Mouse (Mus musculus) pancreas, adult 10 weeks (tissue): ENCODE data around the gene Hltf. TPM values are rescaled to one million over a fixed set of nuclear protein-coding genes. Genes with fewer than 3 reads are reported as not detected.

Experiments
- polyA plus RNA-seq: library from polyadenylated mRNA; stranded (reverse); fragments of 350-450 nt; fragmentation: Illumina TruSeq; extraction: RNeasy Lipid Tissue Mini Kit (QIAGEN cat#74804); gene quantifications from one replicate; pipeline ENCODE4 v1.2.3, GENCODE M21; 2015; ENCODE audit warnings: low read depth, low replicate concordance; ENCODE audit not compliant: insufficient read depth

The Hltf gene
- polyA plus RNA-seq: 5.1 TPM

DNA sequence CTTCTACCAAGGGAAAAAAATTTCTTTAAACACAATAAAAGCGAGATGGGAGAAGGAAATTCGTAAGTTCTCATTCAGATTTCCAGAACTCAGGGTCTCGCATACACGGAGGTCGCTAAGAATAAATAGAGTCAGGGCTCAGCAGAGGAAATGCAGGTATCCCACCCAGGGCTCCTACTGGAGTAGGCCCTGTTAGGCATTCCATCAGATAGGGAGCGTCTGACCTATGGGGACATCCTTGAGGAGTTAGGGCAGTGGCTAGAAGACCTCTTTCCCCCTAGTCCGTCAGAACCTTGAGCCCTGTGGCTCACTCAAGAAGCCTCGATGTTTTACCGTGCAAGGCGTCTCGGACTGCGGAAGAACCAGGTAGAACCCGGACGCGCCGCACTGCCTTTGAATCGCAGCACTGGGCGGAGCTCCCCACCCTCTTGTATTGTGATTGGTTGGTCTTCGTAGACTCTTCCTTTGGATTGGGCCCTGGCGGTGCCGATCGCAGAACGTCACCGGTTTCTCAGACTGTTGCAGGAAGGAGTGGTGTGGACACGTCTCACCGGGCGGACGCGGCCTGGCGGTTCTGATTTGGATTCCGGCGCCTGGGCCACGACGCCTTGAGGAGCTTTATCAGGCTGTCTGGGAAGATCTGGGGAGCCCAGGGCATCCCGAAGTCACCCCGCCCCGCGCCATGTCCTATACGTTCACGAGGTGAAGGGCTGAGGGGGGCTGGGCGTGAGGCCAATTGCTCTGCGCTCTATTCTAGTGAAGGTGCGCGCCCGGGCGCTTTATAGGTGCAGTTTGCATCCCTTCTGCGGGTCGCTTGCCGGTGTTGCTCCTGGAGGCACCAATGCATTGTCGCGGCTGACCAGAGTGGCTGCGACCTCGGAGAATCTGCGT is at the start of gene Hltf:
TSS of gene Hltf (plus strand) at position 506 of the 891 bp plus-strand sequence.

DNA sequence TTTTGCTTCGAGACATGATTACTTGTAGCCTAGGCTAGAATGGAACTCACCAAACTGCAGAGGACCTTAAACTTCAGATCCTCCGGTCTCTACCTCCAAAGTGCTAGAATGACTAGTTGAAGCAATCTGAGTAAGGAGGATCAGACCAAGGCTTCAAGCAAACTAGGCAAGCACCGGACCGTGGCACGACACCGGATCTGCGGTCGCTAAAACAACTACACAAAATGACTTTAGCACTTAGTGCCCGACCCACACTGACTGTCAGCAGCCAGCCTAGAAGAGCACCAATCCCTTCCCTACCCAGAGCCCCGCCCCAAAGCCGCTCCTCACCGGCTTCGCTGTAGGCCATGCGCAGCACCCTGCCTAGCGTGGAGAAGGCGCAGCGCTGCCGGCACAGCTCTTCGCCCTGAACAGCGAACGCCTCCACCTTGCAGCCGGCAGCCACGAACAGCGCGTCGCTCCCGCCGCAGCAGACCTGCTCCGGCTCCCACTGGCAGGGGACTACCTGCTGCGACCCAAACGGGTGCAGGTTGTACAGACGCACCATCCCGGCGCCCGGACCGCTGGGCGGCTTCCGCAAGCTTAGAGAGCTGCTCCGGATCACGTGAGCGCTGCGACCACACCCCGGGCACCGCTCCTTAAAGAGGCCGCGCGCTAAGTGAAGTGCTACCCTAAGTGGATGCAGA is 22.7 kb upstream of the Hltf start, which contains the start of gene Hps3:
TSS of gene Hps3 (minus strand) at position 597 of the 686 bp plus-strand sequence.

DNA sequence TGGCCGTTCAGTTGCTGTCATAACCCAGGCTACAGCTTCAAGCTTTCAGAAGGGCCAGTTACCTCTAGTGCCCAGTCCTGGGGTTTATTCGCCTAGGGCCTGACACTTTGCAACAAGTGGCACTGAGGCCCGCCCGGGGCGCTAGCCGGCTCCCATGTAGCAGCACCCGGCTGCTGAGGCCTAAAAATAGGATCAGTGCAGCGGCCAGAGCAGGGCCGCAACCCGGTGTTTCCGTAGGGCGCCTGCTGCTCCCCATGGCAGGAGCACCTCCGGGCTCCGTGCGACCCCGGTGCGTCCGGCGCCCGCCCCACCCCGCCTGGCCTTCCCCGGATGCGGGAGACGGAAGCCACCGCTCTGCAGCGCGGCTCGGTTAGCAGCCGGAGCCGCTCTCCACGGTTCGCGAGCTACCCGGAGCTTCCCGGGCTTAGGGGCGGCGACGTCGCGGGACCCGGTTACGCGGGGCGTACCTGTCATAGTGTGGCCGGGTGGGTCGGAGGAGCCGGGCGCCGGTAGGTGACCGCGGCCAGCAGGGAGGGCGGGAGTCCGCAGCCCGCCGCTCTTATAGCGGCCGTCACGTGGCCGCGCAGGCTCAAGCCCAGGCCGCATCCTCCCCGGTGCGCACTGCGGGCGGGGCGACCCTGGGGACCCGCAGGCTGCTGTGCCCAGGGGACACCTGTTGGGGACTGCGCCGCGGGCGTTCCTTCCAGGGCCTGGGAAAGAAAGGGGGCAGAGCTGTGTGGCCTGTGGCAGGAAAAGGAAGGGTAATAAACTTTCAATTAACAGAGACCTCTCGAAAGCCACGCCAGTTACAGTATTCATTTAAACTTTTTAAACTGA is 97.1 kb downstream of the Hltf start, which contains the start of gene Gyg:
TSS of gene Gyg (minus strand) at position 787 of the 837 bp plus-strand sequence.

Other genes with a start within 250 kb of the Hltf start
- 30.6 TPM for gene Cp, start 100.8 kb upstream of the Hltf start, polyA plus RNA-seq
- gene Hps3, start 22.5 kb upstream of the Hltf start, polyA plus RNA-seq: 6.2 TPM
- gene Gyg, start 97.5 kb downstream of the Hltf start, polyA plus RNA-seq: 8.3 TPM
- 1.7 TPM for gene Cpa3, start 184.4 kb downstream of the Hltf start, polyA plus RNA-seq
- gene Cpb1, start 217.9 kb downstream of the Hltf start, polyA plus RNA-seq: 8,683 TPM